Mouse (Mus musculus): ENCODE measurements around the gene Dapk3.
"Not testable (repeated sequence)": the region's sequence is repeated elsewhere in the genome, so short reads cannot be mapped to it uniquely, and the experiment has no call there.

Gene Dapk3

GRCm38 (mm10) chr10:81200605-81201287 is 17.9 kb downstream of the Dapk3 start:
- DNase-seq (ENCODE audit: low spot score), result no peak

DNA sequence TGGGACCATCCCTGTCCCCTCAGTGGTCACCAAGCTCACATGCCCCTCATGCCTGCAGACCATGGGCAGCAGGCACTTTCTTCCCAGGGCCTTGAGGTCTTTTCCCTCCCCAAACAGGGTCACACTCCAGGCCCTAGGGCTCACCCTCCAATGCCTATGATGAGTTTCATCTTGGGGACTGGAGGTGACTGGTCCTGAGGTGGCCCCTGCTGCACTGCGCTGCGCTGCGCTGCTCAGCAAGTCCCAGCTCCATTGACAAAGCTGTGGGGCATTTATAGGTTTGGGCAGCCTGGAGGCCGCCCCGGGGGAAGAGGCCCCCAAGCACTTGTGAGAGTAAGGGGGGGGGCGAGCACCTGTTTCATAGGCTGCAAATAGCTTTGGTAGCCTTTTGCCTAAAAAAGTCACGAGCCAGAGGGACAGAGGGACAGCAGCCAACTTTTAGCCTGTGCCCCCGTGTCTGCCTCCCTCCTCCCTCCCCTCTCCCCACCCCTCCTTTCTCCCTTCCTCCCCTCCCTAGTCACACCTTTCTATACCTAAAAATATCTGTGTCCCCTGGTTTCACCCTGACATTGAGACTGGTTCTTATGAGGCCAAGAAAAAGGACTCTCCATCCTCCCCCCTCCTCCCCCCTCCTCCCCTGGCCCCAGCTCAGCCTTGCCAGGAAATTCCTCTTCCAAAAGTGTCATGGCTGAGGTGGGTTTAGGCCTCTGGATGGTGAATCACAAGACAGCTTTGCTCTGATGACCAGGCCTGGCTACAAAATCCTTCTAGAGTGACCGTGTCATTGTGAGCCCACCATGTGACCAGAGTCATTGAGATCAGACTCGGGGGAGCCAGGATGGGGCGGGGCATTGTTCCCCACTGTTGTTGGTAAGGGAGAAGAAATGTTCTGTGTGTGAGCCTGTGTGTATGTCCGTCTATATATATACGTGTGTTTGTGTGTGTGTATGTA is 19.3 kb downstream of the Dapk3 start, which contains the start of gene Nmrk2:
Gene Nmrk2 (minus strand): TSS at position 245 of the 952 bp plus-strand sequence.
- no peak for DNase-seq (ENCODE audit: low spot score)

- no peak for DNase-seq (ENCODE audit: low spot score)
These were observed 20.3 kb downstream of the Dapk3 start for GRCm38 (mm10) chr10:81202978-81203720.

DNA sequence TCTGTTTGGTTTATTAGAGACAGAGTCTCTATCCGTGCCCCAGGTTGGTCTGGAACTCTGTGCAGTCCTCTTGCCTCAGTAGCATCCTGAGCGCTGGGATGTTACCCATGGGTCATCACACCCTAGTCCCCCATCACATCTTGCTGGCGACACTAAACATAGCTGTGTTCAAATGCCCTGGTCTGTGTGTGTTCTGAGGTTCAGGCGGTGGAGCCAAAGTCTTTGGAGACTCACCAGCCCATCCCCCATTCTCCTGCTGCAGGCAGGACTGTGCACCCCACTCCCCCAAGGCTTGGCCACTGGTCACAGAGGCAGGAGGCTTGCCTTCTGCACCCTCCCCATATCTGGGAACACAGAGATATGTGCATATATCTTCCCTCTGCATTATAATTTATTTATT is 21.3 kb downstream of the Dapk3 start:
- no peak for DNase-seq (ENCODE audit: low spot score)

GRCm38 (mm10) chr10:81210154-81210553 is 27.3 kb downstream of the Dapk3 start:
- DNase-seq (ENCODE audit: low spot score), result no peak

DNA sequence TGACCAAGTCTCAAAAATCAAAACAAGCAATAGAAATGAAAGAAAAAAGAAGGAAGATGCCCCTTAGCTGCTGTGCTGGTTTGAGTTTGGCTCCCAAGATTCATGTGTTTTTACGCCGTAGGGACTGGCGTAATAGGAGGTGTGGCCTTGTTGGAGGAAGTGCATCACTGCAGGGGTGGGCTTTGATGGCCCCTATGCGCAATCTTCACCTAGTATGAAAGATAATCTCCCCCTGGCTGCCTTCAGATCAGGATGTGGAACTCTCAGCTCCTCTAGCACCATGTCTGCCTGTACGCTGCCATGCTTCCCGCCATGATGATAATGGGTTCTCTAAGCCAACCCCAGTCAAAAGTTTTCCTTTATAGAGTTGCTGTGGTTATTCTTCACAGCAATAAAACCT is 33.5 kb downstream of the Dapk3 start:
- no peak for DNase-seq (ENCODE audit: low spot score)

- no peak for DNase-seq (ENCODE audit: low spot score)
These were observed 34.0 kb downstream of the Dapk3 start for GRCm38 (mm10) chr10:81216810-81217209.

DNA sequence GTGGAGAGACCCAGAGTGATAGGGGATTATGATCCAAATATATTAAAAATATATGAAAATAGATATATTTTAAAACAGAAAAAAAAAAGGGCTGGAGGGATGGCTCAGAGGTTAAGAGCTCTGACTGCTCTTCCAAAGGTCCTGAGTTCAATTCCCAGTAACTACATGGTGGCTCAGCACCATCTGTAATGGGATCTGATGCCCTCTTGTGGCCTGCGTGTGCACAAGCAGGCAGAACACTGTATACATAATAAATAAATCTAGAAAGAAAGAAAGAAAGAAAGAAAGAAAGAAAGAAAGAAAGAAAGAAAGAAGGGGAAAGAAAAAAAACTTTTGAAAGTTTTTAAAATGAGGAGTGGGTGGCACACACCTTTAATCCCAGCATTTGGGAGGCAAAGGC is 34.5 kb downstream of the Dapk3 start:
- peak; percentile 55 for DNase-seq (ENCODE audit: low spot score)

GRCm38 (mm10) chr10:81217964-81218363 is 35.2 kb downstream of the Dapk3 start:
- DNase-seq (ENCODE audit: low spot score), result peak; percentile 69

- no peak for DNase-seq (ENCODE audit: low spot score)
These were observed 38.7 kb downstream of the Dapk3 start for GRCm38 (mm10) chr10:81221402-81222015.

- DNase-seq (ENCODE audit: low spot score), result not testable (repeated sequence)
These were observed 40.9 kb downstream of the Dapk3 start for GRCm38 (mm10) chr10:81223731-81224130.

GRCm38 (mm10) chr10:81229735-81230437 is 47.1 kb downstream of the Dapk3 start:
- DNase-seq (ENCODE audit: low spot score), result no peak

GRCm38 (mm10) chr10:81230438-81231332 is 47.9 kb downstream of the Dapk3 start, which contains the start of gene Atcay:
Gene Atcay, minus strand, starts transcription at chr10:81230833.
- peak; percentile 75 for DNase-seq (ENCODE audit: low spot score)

DNA sequence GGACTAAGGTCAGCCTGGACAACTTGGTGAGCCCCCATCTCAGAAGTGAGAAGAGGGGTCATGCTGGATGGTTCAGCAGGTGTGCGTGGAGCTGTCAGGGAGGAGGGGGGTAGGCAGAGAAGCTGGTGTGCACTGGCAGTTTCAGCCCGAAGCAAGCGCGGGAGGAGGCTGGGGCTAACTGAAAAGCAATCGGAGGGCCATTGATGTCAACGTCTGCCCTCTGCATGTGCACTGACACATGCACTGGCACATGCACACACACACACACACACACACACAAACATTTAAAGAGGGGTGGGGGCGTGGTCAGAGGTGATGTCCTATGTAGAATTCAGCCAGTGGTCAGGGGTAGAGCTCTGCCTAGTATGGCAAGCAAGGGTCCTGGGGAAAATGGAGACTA is 48.6 kb downstream of the Dapk3 start:
- DNase-seq (ENCODE audit: low spot score), result no peak

GRCm38 (mm10) chr10:81232580-81233225 is 49.9 kb downstream of the Dapk3 start, which contains the start of gene Zfr2:
Gene Zfr2, plus strand, starts transcription at chr10:81233155.
- peak; percentile 85 for DNase-seq (ENCODE audit: low spot score)

DNA sequence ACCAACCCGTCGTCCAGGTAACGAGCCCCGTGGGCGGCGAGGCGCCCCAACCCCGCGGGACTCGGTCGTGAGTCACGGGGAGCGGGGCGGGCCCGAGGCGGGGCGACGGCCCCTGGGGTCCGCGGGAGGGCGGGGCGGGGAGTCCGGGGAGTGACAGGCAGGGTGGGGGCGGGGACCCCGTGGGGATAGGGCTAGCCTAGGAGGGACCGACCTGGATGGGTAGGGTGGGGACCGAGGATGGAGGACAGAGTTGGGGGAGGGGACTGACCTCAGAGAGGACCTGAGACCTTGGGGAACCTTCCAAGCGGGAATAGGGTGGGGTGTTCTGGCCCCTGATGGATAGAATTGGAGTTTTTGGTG is 50.4 kb downstream of the Dapk3 start:
- no peak for DNase-seq (ENCODE audit: low spot score)

- no peak for DNase-seq (ENCODE audit: low spot score)
These were observed 51.4 kb downstream of the Dapk3 start for GRCm38 (mm10) chr10:81234206-81234605.

DNA sequence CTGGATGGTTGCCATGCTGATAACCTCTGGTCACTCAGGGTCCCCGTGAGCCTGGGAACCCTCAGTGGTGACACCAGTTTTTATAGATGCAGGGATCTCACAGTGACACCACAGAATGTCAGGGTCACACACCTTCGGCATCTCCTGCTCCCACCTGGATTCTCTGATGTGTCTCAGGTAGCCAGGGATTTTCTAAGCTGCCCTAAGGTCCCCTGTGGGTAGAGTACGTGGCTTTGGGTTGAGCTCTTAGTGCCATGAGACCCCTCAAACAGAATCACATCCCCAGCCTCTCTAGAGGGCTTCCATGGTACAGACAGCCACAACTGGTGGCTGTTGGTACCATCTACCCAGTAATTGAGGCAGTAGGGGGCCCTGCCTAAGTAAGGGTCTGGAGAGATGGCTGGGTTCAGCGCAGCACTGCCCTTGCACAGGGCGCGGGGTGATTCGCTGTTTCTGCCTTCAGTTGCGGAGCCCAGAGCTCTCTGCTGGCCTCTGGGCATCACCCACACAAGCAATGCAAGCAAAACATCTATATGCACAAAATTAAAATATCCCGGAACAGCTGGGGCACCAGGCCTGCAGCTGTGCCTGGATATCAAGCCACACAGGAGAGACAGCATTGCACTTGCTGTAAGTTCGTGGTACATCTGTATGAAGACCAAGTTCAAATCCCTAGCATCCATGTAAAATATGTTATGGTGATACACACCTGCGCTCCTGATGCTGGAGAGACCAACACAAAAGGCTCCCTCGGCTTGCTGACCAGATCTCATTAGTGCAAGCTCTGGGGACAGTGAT is 53.9 kb downstream of the Dapk3 start:
- no peak for DNase-seq (ENCODE audit: low spot score)

- DNase-seq (ENCODE audit: low spot score), result no peak
These were observed 55.8 kb downstream of the Dapk3 start for GRCm38 (mm10) chr10:81238618-81239017.
